Mouse (Mus musculus) heart, embryonic 10.5 days (tissue): ENCODE results near the gene 4930524J08Rik. TPM values are rescaled to one million over a fixed set of nuclear protein-coding genes. Genes with fewer than 3 reads are reported as not detected.

Experiments used
- DNase-seq: peaks from one replicate; pipeline ENCODE4 v3.0.0-alpha.2; 2017; ENCODE audit warnings: low spot score
- H3K27ac ChIP-seq: fragments of 300-500 bp; sonication (generic); 2 replicates; pipeline ENCODE4 v1.5.1; 2016; ENCODE audit warnings: mild to moderate bottlenecking
- H3K27me3 ChIP-seq: fragments of 300-500 bp; sonication (generic); 2 replicates; pipeline ENCODE4 v1.6.1; 2016; ENCODE audit warnings: mild to moderate bottlenecking; ENCODE audit not compliant: poor library complexity, insufficient read depth, severe bottlenecking
- H3K36me3 ChIP-seq: fragments of 300-500 bp; sonication (generic); 2 replicates; pipeline ENCODE4 v1.6.1; 2016; ENCODE audit warnings: mild to moderate bottlenecking, moderate library complexity
- H3K4me1 ChIP-seq: fragments of 300-500 bp; sonication (generic); 2 replicates; pipeline ENCODE4 v1.6.1; 2016; ENCODE audit warnings: mild to moderate bottlenecking
- H3K4me3 ChIP-seq: fragments of 300-500 bp; sonication (generic); 2 replicates; pipeline ENCODE4 v1.5.1; 2016; ENCODE audit warnings: mild to moderate bottlenecking, moderate library complexity
- H3K9me3 ChIP-seq: fragments of 300-500 bp; sonication (generic); 2 replicates; pipeline ENCODE4 v1.6.1; 2016; ENCODE audit warnings: mild to moderate bottlenecking, moderate library complexity
- WGBS: fragments of 180-500 bp; shearing (Covaris S2); methylation state at CpG from one replicate; pipeline ENCODE4 v1.1.7; 2016; 5-methylcytosine and 5-hydroxymethylcytosine counted together
- polyA plus RNA-seq: library from polyadenylated mRNA; unstranded; fragments of >200 nt; fragmentation: Nextera tagmentation; extraction: Ambion mirVana; gene quantifications from 2 replicates; pipeline ENCODE4 v1.2.1, GENCODE M21; 2016

4930524J08Rik gene
- polyA plus RNA-seq, 1 experiment from 2014 or later: 1.3 TPM

GRCm38 (mm10) chr5:99975776-99976175 is 3.1 kb upstream of the 4930524J08Rik start:
- Histone ChIP-seq H3K4me1 (peaks cover 24% of the 10 kb centered on the region; the same call in 1 of the 2 replicates), H3K4me3 (peak overlapping the region; percentile 98), H3K9me3 (no peaks in the 10 kb centered on the region), H3K27ac (no peak overlapping the region), H3K36me3 (peaks cover 13% of the 10 kb centered on the region), H3K27me3 (no peaks in the 10 kb centered on the region)
- DNase-seq: no peak
- WGBS: 84% methylated on average over 1 of the region's 1 CpGs

- Histone ChIP-seq H3K27me3 (no peaks in the 10 kb centered on the region), H3K36me3 (peaks cover 11% of the 10 kb centered on the region; the same call in 1 of the 2 replicates)
Observed at GRCm38 (mm10) chr5:99976334-99976955, 2.4 kb upstream of the 4930524J08Rik start.

GRCm38 (mm10) chr5:99977516-99978301 is 1.2 kb upstream of the 4930524J08Rik start:
- WGBS: under 1% methylated on average over 45 of the region's 50 CpGs
- H3K4me3 ChIP-seq: peak overlapping the region; percentile 98
- H3K27ac ChIP-seq: peak overlapping the region; percentile 100
- DNase-seq: peak; percentile 92
- H3K9me3 ChIP-seq: no peaks in the 10 kb centered on the region
- peaks cover 9% of the 10 kb centered on the region; the same call in 1 of the 2 replicates for H3K36me3 ChIP-seq
- peaks cover 24% of the 10 kb centered on the region; the same call in 1 of the 2 replicates for H3K4me1 ChIP-seq
- H3K27me3 ChIP-seq: no peaks in the 10 kb centered on the region

More at GRCm38 (mm10) chr5:99976334-99976955, 2.4 kb upstream of the 4930524J08Rik start:
- Histone ChIP-seq H3K4me1 (peaks cover 24% of the 10 kb centered on the region; the same call in 1 of the 2 replicates), H3K4me3 (peak overlapping the region; percentile 98), H3K27ac (peak overlapping the region; percentile 100; the same call in 1 of the 2 replicates), H3K9me3 (no peaks in the 10 kb centered on the region)
- no peak for DNase-seq
- 17% methylated on average over 8 of the region's 8 CpGs for WGBS

- H3K9me3 ChIP-seq: no peaks in the 10 kb centered on the region
- no peaks in the 10 kb centered on the region for H3K36me3 ChIP-seq
- no peaks in the 10 kb centered on the region for H3K27me3 ChIP-seq
- H3K4me3 ChIP-seq: no peak overlapping the region
- WGBS: 85% methylated on average over 9 of the region's 9 CpGs
- no peak for DNase-seq
- no peak overlapping the region for H3K27ac ChIP-seq
- H3K4me1 ChIP-seq: no peaks in the 10 kb centered on the region; the same call in 1 of the 2 replicates
Observed at GRCm38 (mm10) chr5:99983452-99984061, 4.7 kb downstream of the 4930524J08Rik start.

GRCm38 (mm10) chr5:99994166-99994565 is 15.3 kb downstream of the 4930524J08Rik start:
- H3K27ac ChIP-seq: no peak overlapping the region
- H3K4me3 ChIP-seq: no peak overlapping the region
- no peaks in the 10 kb centered on the region for H3K36me3 ChIP-seq
- peak; percentile 17 for DNase-seq
- no peaks in the 10 kb centered on the region; the same call in 1 of the 2 replicates for H3K9me3 ChIP-seq
- WGBS: 85% methylated on average over 3 of the region's 3 CpGs
- no peaks in the 10 kb centered on the region for H3K27me3 ChIP-seq
- no peaks in the 10 kb centered on the region for H3K4me1 ChIP-seq

GRCm38 (mm10) chr5:99994680-99995079 is 15.8 kb downstream of the 4930524J08Rik start:
- Histone ChIP-seq H3K36me3 (no peaks in the 10 kb centered on the region), H3K4me1 (no peaks in the 10 kb centered on the region), H3K27ac (no peak overlapping the region), H3K27me3 (no peaks in the 10 kb centered on the region), H3K9me3 (no peaks in the 10 kb centered on the region; the same call in 1 of the 2 replicates), H3K4me3 (no peak overlapping the region)
- no peak for DNase-seq
- WGBS: 87% methylated on average over 3 of the region's 3 CpGs

DNA sequence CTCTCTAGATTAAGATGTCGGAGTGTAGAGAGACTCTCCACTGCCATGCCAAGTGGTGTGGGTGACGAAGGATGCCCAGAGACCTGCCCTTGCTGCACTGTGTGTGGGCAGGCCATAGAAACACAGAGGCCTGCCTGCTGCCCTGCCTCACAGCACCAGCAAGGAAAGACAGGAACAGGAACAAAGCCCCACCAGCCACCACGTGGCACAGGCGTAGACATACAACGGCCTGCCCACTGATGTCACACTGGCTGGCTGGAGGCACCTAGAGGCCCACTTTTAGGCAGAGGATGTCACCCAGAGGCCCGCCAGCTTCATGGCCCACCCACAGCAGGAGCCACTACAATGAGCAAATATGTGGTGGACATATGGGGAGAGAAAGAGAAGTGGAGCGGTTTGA is 21.2 kb downstream of the 4930524J08Rik start:
- no peaks in the 10 kb centered on the region for H3K27me3 ChIP-seq
- H3K4me3 ChIP-seq: no peak overlapping the region
- no peak for DNase-seq
- 78% methylated on average over 7 of the region's 7 CpGs for WGBS
- H3K9me3 ChIP-seq: no peaks in the 10 kb centered on the region; the same call in 1 of the 2 replicates
- H3K4me1 ChIP-seq: peaks cover 15% of the 10 kb centered on the region
- H3K36me3 ChIP-seq: no peaks in the 10 kb centered on the region
- no peak overlapping the region for H3K27ac ChIP-seq

GRCm38 (mm10) chr5:100000500-100000899 is 21.6 kb downstream of the 4930524J08Rik start:
- H3K36me3 ChIP-seq: no peaks in the 10 kb centered on the region
- H3K27ac ChIP-seq: peak overlapping the region; percentile 3; the same call in 1 of the 2 replicates
- 44% methylated on average over 6 of the region's 8 CpGs for WGBS
- peaks cover 18% of the 10 kb centered on the region for H3K4me1 ChIP-seq
- DNase-seq: no peak
- H3K9me3 ChIP-seq: no peaks in the 10 kb centered on the region; the same call in 1 of the 2 replicates
- no peak overlapping the region for H3K4me3 ChIP-seq
- H3K27me3 ChIP-seq: no peaks in the 10 kb centered on the region

- Histone ChIP-seq H3K9me3 (no peaks in the 10 kb centered on the region), H3K27me3 (no peaks in the 10 kb centered on the region), H3K27ac (no peak overlapping the region), H3K4me3 (no peak overlapping the region), H3K4me1 (peaks cover 28% of the 10 kb centered on the region), H3K36me3 (no peaks in the 10 kb centered on the region)
- no peak for DNase-seq
- 77% methylated on average over 4 of the region's 4 CpGs for WGBS
Observed at GRCm38 (mm10) chr5:100003895-100004294, 25.0 kb downstream of the 4930524J08Rik start.

DNA sequence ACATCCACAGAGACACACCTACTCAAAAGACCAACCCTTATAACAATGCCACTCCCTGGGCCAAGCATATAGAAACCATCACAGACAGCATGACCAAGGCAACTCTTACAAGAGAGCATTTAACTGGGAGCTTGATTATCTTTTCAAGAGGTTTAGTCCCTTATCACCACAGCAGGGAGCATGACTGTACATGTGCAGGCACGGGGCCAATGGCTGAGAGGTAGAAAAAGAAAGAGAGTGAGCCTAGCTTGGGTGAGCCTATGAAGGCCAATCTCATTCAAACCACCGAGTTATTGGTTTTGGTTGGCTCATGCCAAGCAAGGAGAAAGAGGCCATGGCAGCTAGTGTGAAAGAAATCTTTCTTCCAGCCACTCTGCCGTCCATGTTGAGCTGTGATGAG is 26.6 kb downstream of the 4930524J08Rik start:
- Histone ChIP-seq H3K27ac (0 out of 2 replicates have a peak overlapping the region, but pooled peaks have one; percentile 7), H3K4me1 (peaks cover 22% of the 10 kb centered on the region), H3K9me3 (no peaks in the 10 kb centered on the region), H3K4me3 (no peak overlapping the region), H3K27me3 (no peaks in the 10 kb centered on the region), H3K36me3 (no peaks in the 10 kb centered on the region)
- no peak for DNase-seq
- WGBS: 58% methylated on average over 3 of the region's 3 CpGs

DNA sequence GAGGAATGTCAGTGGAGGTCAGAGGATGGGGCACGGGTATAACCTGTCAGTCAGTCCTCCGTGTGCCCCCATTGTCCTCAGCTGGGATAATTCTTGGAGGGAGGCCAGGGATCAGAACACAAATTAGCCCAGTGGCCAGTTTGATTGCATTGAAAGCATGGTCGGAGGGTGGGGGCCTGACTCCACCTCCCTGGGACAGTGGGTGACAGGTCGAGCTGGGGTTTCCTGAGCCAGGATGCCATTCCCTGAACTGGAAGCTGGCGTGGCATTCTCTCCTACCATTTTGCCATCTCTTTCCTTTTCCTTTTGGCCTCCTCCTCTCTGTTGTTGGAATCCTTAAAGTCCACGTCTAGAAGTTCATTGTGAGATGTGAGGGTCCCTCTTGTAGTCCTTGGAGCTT is 27.0 kb downstream of the 4930524J08Rik start:
- H3K27ac ChIP-seq: 0 out of 2 replicates have a peak overlapping the region, but pooled peaks have one; percentile 7
- H3K27me3 ChIP-seq: no peaks in the 10 kb centered on the region
- 76% methylated on average over 6 of the region's 6 CpGs for WGBS
- H3K4me3 ChIP-seq: no peak overlapping the region
- no peaks in the 10 kb centered on the region for H3K36me3 ChIP-seq
- DNase-seq: no peak
- H3K4me1 ChIP-seq: peaks cover 18% of the 10 kb centered on the region
- no peaks in the 10 kb centered on the region for H3K9me3 ChIP-seq

GRCm38 (mm10) chr5:100006324-100007039 is 27.6 kb downstream of the 4930524J08Rik start:
- 67% methylated on average over 4 of the region's 4 CpGs for WGBS
- no peaks in the 10 kb centered on the region for H3K9me3 ChIP-seq
- DNase-seq: no peak
- no peak overlapping the region for H3K27ac ChIP-seq
- no peak overlapping the region for H3K4me3 ChIP-seq
- H3K4me1 ChIP-seq: peaks cover 13% of the 10 kb centered on the region
- H3K27me3 ChIP-seq: no peaks in the 10 kb centered on the region
- H3K36me3 ChIP-seq: no peaks in the 10 kb centered on the region
